Mouse (Mus musculus): ENCODE measurements around the gene Tmem144. TPM values are rescaled to one million over a fixed set of nuclear protein-coding genes. Genes with fewer than 3 reads are reported as not detected.

The Tmem144 gene
- polyA plus RNA-seq, 1 experiment from 2014 or later, result 2.8 TPM

Other genes with a start within 250 kb of the Tmem144 start
- gene 4930579G24Rik, start 223.7 kb downstream of the Tmem144 start, polyA plus RNA-seq (2014; fragmentation: Nextera tagmentation; extraction: Ambion mirVana), result 10.4 and 11.0 TPM in 2 replicates
- gene Etfdh, start 223.3 kb downstream of the Tmem144 start, polyA plus RNA-seq (2014; fragmentation: Nextera tagmentation; extraction: Ambion mirVana), result 47.2 and 47.7 TPM in 2 replicates
- gene Rxfp1, start 114.9 kb downstream of the Tmem144 start, polyA plus RNA-seq (2014; fragmentation: Nextera tagmentation; extraction: Ambion mirVana), result 0.03 and 0.16 TPM in 2 replicates
- gene Fam198b, start 31.8 kb upstream of the Tmem144 start, polyA plus RNA-seq (2014; fragmentation: Nextera tagmentation; extraction: Ambion mirVana), result 1.2 and 1.3 TPM in 2 replicates

Measured in forebrain, embryonic 14.5 days (tissue).